Mouse (Mus musculus) left cerebral cortex, postnatal 25 days (tissue): Measurements from ENCODE around the gene H2al1m. TPM values are rescaled to one million over a fixed set of nuclear protein-coding genes. Genes with fewer than 3 reads are reported as not detected.
"Not testable (repeated sequence)": the region's sequence is repeated elsewhere in the genome, so short reads cannot be mapped to it uniquely, and the experiment has no call there.

Experiments
- DNase-seq, 2 experiments: peaks; one replicate each; pipeline ENCODE4 v3.0.0; 2022; ENCODE audit warnings: low spot score in 2 of 2, mixed read lengths in 1 of 2
- intact Hi-C: fragments of 180-260 bp; cut with DNase I; formaldehyde crosslinking; loops from one replicate; pipeline ENCODE4 v1.15.1; 2025
- total RNA-seq, 2 experiments: library from RNA; stranded (reverse); gene quantifications; 2 replicates each; pipeline ENCODE4 v1.2.3; 2021

H2al1m gene
- total RNA-seq: not detected

DNA sequence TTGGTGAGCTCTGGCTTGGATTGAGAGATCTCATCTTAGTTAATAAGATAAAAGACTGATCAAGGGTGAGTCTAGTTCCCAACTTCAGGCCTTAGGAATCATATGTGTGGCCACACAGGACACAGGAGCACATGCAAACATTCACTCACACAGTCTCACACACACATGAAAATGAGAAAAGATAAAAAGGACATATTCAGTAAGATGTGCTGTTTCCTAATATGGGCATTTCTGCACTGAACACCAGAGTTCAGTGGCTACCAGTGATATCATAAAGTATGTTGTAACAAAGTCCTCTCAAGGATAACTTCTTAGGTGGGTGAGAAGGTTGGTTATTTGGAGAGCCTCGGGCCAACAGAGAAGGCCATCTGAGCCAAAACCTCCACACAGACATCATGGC is at the start of gene H2al1m:
TSS of gene H2al1m (plus strand) at position 301 of the 400 bp plus-strand sequence.
- DNase-seq, intact Hi-C loops: not testable (repeated sequence)

DNA sequence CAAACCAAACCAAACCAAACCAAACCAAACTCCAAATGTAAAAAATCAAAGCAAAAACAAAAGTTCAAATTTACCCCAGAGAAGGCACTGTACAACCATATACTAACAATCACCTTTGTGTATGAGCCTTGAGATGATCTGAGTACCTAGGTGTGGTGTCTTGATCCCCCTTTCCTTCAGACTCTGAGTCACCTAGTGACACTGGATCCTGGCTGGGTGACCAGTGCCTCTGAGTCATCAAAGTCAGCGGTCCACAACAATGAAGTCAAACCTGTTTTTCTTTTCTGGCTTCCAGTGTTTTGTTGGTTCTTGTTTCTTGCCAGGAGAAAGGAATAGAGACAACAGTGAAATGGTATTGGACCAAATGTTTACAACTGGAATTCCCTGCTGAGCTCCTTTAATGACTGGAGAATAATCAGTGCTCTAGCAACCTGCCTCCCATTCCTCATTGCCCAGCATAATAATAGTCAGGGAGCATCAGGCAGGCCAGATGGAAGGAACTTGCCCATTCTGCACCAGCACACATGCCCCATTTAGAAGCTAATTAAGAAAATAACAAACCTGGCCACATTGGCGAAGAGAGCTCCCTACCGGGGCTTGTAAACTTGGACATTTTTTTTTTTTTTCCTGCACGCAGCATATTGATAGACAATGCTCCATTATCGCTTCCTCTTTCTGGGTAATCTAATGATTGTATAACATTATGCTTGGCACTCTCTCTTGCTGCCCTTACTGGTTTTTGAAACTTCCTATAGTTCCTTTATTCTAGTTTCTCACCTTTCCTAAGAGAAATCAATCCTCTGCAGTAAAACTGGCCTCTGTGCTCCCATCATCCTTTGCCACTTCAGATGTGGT is 42.6 kb upstream of the H2al1m start:
- DNase-seq: no peak
- intact Hi-C loops: no loop called here

DNA sequence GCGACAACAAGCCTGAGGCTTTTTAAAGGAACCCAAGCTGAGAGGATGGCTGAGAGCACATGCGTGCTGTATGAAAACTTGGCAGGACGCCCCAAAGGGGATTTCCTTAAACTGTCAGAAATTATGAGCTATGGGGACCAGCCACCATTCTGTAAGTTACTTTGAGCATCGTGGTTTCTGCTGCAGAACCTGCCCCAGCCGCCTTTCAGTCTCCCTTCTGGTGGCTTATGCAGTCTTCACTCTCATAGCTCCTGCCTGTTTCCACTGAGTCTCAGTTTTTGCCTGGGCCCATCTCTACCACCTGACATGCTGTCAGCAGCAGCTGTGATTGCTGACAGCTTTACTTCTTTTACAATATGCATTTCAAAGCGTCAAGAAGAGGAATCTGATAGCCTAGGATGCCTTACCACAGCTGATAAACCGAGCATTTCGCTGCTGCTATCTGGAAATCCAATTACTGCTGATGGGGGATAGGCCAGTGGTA is 40.1 kb upstream of the H2al1m start:
- intact Hi-C loops: no loop called here
- peak in 1 of 2 experiments; percentile 5 for DNase-seq

DNA sequence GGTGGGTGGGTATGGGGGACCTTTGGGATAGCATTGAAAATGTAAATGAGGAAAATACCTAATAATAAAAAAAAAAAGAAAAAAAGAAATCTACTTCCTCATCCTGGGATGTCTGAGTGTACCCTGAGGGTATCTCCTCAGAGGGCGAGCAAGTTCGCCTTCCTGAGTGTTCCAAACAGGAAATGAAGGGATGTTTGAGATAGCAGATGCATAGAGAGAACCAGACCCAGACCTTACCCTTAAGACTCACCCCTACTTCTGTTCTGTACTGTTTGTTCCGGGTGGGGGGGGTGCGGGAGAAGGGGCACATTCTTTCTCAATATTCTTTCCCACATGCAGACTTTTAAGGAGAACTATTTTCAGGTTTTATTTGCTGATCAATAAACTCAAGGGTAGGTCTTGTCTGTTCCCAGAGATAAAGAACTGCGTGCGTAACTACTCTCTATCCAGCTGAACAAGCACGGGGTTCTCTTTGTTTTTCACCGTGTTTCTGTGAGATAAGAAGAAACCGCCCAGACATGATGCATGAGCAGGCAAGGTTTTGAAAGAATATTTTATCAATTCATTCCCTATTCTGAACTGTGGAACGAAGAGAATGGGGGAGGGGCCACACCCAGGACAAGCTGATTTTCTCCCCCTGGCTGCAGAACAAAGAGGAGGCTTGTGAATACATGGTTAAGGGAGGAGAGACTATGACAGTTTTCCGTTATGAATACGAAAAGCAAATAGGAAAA is 38.8 kb upstream of the H2al1m start:
- intact Hi-C loops: no loop called here
- DNase-seq: no peak

DNA sequence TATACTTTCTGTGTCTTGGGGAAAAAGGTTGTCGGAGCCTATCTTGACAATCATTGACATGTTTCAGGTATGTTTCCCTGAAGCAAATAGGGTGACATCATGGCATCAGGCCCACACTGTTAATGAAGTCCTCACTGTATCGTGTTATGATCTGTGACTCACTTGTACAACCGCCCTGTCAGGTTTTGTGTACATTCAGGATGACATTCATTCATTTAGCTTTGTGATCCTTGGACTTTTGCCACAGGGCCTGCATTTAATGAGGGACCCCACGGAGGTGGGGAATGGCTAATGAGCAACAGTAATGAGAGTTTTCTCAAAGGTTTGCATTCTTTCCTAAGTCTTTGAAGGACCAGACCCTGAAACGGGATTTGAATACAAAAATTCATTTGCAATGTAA is 34.7 kb upstream of the H2al1m start:
- intact Hi-C loops: no loop called here
- no peak for DNase-seq

DNA sequence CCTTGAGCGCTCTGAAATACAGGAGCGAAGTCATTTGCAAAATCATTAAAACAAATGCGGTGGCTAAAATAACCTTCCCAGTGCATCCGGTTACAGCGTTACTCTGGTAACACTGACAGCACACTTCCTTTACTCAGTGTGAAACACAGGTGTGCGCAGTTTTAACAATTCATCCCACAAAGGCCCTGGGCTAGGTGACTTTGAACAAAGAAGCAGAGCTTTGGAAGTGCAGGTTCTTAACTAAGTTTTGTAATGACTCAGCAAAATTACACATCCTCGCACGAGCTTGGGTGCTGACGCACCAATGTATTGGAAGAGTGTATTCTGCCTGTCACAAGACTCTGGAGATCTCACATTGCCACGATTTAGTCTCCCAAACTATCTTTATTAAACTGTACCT is 29.6 kb upstream of the H2al1m start:
- intact Hi-C loops: no loop called here
- DNase-seq: no peak

DNA sequence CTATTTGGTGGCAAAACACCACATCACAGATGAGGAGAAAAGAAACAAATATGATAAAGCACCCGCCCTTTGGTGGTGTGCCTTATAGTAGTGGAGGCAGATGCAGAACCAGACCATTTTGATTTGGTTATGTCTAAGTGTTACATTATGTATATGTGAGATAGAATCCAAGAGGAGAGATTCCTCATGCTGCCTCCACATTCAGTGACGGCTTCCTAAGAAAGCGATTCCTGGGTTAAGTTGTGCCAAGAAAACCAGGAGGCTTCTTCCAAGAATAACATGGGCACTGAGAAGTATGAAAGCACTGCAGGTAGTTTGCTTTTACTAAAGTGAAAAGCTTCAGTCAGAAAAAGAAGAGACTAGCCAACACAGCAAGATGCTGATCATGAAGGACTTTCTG is 28.7 kb upstream of the H2al1m start:
- DNase-seq: peak in 1 of 2 experiments; percentile 64
- intact Hi-C loops: no loop called here

DNA sequence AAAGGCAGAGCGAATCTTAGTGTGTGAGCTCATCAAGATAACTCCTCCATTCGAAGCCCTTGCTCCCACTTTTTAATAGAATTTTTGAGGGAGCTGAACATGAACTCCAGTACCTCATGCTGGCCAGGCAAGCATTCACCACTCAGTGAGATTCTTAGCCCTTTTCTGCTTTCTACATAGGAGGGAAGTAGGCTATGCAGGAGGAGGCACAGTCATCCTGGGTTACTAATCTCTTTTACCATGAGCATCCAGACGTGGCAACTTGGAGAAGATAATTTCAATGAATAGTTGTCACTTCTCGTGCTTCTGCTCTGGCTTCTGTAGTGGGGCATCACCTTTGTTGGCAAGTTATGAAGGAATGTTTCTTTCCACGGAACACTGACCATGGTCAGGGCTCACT is 26.8 kb upstream of the H2al1m start, which contains the start of gene Gm14862:
TSS of gene Gm14862 (minus strand) at position 134 of the 400 bp plus-strand sequence.
- intact Hi-C loops: no loop called here
- DNase-seq: no peak

DNA sequence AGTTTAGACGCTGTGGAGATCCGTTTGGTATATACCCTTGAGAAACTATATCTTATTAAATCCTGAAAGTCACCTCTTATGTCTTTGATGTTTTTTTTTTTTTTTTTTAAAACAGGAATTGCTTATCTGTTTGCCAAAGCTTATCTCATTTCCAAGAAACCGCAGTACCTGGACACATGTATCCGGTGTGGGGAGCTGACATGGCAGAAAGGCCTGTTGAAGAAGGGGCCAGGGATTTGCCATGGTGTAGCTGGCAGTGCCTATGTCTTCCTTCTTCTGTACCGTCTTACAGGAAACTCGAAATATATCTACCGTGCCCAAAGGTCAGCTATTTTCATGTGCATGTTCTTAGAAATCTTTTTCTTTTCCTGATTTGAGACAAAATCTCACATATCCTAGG is 25.7 kb upstream of the H2al1m start:
- no peak for DNase-seq
- intact Hi-C loops: no loop called here

DNA sequence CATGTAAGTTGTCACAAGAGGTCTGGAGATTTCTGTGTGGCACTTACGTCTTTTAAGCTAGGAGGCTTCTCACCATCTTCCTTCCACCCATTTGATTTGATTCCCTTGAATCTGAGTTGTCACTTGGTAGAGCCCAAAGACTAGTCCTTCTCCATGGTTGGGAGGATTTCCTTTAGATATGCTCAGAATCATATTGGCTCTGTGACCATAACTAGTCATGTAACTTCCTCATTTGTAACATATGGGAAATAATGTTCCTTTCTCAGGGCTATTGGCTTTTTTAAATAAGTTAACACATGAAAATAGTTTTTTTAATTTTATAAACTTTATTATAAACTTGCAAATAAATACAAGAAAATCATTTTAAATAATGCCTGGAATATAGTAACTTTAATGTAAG is 24.3 kb upstream of the H2al1m start:
- DNase-seq: no peak
- intact Hi-C loops: no loop called here

DNA sequence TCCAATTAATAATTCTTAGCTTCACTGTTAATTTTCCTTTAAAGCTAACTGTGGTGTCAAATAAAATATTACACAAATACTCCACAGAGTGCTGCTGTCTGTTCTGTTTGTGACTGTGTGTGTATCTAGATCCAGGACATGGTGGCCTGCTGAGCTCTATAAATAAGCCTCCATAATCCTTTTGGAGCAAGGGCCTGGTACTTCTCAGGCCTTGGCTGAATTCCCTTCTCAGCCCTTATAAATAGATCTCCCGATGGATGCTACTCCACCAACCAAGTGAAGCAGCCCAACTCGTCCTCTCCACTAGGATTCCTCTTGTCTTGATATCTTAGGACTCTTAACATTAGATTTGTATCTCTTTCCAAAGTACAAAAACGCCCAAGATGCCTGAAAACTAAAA is 12.5 kb upstream of the H2al1m start:
- intact Hi-C loops: no loop called here
- DNase-seq: no peak

DNA sequence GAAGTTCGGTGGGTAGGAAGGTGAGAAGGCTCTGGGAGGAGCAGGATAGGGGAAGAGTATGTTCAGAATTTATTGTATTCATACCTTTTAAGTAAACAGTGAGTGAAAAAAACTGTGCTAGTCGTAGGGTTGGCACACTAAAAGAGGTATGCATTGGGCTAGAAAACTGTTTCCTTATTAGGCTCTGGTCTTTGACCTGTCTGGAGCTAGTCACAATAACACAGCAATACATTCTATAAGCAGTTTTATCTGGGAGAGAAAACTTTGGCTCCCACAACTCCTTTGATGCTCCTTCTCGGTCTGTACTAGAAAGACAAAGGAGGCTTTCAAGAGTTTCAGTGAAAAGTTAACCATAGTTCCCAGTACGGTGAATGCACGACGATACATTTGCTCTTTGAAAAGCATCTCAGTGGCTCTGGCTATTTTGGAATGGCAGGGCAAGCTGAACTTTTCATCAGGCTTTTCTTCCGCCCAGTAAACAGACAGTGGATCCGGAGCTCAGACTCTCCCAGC is 11.6 kb upstream of the H2al1m start:
- intact Hi-C loops: no loop called here

DNA sequence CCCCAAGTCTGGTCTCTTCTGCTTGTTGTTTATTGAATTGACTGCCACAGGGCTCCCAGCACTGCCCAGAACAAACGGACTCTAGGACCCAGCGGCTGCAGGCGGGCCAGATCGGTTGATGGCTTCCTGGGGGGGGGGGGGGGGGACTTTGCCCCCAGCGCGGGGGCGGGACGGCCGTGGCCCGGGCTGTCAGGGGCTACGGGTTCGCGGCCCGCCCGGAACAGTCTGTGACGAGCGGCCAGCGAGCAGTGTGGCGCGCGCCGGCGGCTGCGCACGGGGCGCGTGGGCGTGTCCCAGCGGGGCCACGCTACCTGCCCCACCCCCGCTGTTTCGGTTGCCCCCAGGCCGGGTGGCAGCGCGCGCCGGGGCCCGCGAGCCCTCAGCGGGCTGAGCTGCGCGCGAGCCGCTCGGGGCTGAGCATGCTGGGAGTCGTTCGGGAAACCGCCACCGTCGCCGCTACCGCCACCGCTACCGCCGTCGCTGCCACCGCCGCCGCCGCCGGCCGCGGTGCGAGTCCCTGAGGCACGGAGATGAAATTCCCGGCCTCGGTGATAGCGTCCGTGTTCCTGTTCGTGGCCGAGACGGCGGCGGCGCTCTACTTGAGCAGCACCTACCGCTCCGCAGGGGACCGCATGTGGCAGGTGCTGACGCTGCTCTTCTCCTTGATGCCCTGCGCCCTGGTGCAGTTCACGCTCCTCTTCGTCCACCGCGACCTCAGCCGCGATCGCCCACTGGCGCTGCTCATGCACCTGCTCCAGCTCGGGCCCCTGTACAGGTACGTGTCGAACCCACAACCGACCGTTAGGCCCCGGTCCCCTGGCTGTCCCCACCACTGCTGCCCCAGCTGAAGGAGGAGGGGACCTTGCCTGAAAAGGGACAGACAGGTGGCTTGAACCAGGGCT is 10.9 kb upstream of the H2al1m start, which contains the start of gene Xk:
TSS of gene Xk (plus strand) at position 297 of the 902 bp plus-strand sequence.
- intact Hi-C loops: no loop called here
- DNase-seq: peak; percentile 39 to 51

More for the DNA sequence above, 11.6 kb upstream of the H2al1m start:
- DNase-seq: no peak

DNA sequence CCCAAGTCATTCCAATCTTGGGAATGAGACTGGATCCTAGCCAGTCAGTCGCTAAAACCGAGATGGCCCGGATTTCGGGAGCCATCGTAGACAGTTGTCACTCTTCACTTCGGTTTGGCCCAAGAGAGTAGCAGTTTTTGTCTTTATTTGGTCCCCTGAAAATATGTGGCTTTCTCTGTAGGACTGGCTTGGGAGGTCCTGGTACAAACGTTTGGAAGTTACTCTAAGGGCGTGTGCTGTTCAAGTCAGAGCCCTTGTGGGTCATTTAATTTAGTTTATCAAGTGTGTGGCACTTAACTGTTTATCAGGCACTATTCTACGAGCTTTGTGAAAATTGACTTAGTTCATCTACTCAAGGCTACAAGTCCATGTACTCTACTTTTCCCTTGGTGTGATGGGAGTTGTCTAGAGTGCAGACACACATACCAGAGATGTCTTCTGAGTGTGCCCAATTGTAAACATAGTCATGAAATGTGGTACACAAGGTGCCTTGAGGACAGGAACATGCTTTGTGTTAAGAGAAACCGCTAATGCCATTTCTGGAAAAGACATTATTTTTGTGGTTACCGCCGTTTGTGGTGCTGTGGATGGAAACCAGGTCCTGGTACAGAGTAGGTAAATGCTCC is 10.1 kb upstream of the H2al1m start:
- intact Hi-C loops: no loop called here
- DNase-seq: no peak

DNA sequence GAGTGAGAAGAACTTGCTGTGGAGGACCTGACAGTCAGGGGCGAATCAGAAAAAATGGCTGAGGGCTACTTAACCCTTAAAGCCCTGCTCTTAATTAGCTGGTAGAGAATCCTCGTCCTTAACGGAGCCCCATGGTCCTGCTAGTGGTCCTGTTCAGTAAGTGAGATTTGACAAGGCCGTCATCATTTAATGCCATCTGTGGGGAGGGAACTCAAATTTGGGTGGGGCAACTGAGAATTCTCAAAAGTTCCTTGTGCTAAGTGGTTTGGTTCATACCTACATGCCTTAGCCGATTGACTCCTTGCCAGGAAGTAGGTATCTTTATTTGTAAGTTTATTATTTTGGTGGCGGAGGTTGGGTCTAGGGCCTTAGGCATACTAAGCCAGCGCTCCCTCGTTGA is 9.2 kb upstream of the H2al1m start:
- intact Hi-C loops: no loop called here
- no peak for DNase-seq

DNA sequence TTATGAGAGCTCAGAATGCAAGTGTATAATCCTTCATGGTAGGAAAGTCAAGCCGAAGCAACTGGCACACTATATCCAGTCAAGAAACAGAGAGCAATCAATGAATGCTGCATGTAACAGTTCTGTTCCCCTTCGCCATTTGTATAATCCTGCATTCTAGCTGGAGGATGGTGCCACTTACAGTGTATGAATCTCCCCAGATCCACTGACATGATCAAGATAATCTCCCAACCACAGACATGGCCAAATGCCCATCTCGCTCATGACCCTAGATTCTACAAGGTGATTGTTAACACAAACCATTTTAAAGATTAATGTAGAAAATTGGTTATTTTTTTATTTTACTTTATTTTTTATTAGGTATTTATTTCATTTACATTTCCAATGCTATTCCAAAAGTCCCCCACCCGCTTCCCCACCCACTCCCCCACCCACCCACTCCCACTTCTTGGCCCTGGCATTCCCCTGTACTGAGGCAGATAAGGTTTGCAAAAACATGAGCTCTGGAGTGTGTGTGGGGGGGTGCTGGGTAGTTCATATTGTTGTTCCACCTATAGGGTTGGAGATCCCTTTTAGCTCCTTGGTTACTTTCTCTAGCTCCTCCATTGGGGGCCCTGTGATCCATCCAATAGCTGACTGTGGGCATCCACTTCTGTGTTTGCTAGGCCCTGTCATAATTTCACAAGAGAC is 9.7 kb downstream of the H2al1m start:
- DNase-seq, intact Hi-C loops: not testable (repeated sequence)

DNA sequence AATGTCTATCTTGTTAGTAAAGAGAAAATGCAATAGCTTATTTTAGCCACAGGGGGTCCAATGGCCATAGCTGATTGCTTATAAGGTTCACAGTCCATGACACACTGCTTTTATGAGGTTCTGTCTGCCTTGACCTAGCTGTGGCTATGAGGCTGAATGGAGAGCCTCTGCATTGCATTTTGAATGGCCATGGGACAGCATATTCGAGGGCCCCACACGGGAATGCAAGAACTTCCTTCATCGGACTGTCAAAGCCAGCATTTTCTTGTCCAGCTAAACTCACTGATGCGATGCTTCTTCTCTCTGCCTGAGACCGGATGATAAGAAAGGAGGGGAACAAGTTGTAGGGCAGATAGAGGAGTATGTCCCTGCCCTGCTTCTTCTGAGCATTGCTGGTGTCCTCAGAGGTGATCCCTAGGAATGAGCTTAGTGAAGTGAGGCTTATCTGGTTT is 14.9 kb downstream of the H2al1m start:
- intact Hi-C loops: no loop called here
- DNase-seq: no peak

DNA sequence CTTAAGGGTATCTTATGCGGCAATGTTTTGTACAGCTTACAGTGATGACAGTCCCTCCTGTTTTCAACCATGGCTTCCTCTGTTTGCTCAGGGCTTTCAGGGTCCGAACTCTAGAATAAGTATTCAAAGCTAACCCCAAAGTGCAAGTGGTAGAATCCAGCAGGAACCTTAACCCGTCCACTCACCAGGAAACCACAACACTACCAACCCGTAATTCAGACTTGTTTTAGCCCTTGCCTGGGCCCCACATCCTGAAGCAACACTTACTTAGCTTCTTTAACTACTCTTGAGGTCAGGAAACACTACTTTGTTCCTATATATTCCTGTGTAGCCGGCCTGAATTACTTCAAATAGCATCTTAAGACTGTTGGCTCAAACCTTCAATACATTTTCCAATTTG is 19.2 kb downstream of the H2al1m start:
- intact Hi-C loops: no loop called here
- no peak for DNase-seq
